Mouse (Mus musculus) liver, postnatal 0 days (tissue): Measurements from ENCODE around the gene Naa80.

Source experiments
- CTCF ChIP-seq: sonication (generic); IDR thresholded peaks from 2 replicates; pipeline ENCODE4 v1.5.1; 2016; ENCODE audit warnings: antibody characterized with exemption, low read depth
- EP300 ChIP-seq: IDR thresholded peaks from 2 replicates; pipeline ENCODE4 v1.6.1; 2016; ENCODE audit warnings: antibody characterized with exemption, low read depth, mild to moderate bottlenecking

GRCm38 (mm10) chr9:107541474-107542351 is 37.0 kb upstream of the Naa80 start, which contains the start of the genes Cyb561d2 and Nprl2:
- TF ChIP-seq EP300: no peak
- TF ChIP-seq CTCF: no peak
